Mouse (Mus musculus) cerebellum, adult (tissue): ENCODE measurements around the gene Manbal.
"Not testable (repeated sequence)": the region's sequence is repeated elsewhere in the genome, so short reads cannot be mapped to it uniquely, and the experiment has no call there.

Experiments used
- ATAC-seq: cut with Nextera tagmentation; 2 replicates; pipeline ENCODE4 v1.9.2; 2017; ENCODE audit warnings: mild to moderate bottlenecking, moderate library complexity, mixed read lengths; ENCODE audit not compliant: insufficient number of reproducible peaks, low FRiP score, low TSS enrichment

Manbal gene

GRCm38 (mm10) chr2:157366762-157367161 is 632 bp upstream of the Manbal start:
- no peak for ATAC-seq

DNA sequence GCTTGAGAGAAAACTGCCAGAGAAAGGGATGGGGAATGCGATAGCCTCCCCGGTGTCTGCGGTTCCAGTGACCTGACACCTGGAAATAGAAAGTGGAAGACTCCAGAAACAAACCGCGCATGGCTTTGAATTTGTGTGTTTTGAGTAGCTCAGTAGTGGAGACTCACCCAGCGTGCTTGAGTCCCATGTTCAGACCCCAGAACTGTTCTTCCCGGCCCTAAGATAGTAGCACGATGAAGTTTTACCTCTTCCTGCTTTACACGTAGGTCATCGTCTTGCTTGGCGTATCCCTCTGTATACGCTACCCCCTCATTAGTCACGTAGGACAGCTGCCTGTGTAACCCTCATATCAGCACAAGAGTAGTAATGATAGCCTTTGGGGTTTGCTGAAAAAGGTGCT is 597 bp downstream of the Manbal start:
- ATAC-seq: no peak

GRCm38 (mm10) chr2:157371696-157372095 is 4.3 kb downstream of the Manbal start:
- no peak for ATAC-seq

- ATAC-seq: no peak
Measured at GRCm38 (mm10) chr2:157373681-157374080, 6.3 kb downstream of the Manbal start.

- ATAC-seq: no peak
Measured at GRCm38 (mm10) chr2:157375051-157375450, 7.7 kb downstream of the Manbal start.

GRCm38 (mm10) chr2:157375794-157376757 is 8.7 kb downstream of the Manbal start:
- ATAC-seq: no peak

- ATAC-seq: no peak
Measured at GRCm38 (mm10) chr2:157376995-157377394, 9.6 kb downstream of the Manbal start.

DNA sequence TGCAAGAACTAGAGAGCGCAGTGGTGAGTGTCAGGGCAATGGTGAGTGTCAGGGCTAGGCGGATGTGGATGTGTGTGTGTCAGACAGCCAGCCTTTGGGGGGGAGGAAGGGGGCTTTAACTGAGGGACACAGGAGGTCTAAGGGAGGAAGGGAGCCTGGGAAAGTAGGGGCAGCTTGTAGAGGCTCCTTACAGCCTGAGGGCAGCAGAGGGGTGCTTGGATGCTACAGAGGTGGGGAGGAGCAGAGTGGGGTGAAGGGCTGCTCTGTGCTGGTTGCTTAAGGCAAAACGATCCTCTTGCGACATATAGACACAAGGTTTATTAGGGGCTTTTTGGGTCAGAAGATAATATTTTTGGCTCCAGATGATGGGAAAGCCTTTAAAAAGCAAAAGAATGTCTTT is 17.4 kb downstream of the Manbal start:
- no peak for ATAC-seq

DNA sequence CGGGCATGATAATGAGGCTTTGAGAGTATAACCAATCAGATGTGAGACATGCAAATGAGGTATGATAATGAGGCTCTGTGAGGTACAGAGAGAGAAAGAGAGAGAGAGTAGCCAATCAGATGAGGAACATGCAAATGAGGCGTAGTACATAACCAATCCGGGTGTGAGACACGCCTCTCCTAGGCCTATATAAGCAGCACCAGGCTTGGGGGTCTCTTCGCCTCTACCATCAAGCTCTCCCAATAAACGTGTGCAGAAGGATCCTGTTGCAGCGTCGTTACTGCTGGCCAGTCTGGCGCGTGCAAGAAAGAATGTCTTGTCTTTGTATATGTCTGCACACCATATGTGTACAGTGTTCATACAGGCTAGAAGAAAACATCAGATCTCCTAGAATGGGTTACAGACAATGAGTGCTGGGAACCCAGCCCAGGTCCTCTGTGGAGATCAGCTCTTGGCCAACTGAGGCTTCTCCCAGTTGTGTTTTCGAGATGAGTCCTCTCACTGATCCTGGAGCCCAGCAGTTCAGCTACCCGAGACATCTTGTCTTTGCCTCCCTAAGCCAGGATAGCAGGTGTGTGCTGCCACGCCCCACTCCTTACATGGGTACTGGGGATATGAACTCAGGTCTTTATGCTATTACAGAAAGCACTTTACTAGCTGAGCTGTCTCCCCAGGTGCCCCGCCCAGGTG is 21.7 kb downstream of the Manbal start:
- ATAC-seq: not testable (repeated sequence)

GRCm38 (mm10) chr2:157389591-157389921 is 22.2 kb downstream of the Manbal start:
- ATAC-seq: no peak

DNA sequence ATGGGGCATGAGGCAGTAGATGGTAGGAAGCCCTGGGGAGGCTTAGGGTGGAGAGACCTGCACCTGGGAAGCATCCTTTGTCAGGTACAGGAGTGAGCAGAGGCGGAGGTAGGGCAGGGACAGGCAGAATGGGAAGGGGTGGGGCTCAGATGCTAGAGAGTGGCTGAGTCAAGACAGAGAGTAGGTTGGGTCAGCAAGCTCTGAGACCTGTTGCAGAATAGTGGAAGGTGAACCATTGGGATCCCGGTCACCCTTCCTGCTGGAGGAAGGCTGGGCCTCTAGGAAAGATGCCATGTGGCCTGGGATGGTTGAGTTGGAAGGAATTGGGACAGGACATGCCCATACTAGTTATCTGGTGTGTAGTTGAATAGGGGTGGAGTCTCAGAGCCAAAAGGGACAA is 24.9 kb downstream of the Manbal start:
- ATAC-seq: no peak

DNA sequence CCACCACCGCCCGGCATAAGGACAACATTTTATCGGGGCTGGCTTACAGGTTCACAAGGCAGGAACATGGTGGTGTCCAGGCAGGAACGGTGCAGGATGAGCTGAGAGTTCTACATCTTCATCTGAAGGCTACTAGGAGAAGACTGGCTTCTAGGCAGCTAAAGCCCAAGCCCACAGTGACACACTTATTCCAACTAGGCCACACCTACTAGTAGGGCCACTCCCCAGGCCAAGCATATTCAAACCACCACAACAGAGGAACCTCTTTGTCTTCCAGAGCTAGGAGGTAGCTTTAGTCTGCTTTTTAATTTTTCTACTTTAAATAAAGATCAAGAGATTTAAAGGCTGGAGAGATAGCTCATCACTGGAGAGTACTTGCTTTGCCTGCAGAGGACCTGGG is 26.2 kb downstream of the Manbal start:
- ATAC-seq: no peak

- ATAC-seq: no peak
Measured at GRCm38 (mm10) chr2:157394868-157395267, 27.5 kb downstream of the Manbal start.

DNA sequence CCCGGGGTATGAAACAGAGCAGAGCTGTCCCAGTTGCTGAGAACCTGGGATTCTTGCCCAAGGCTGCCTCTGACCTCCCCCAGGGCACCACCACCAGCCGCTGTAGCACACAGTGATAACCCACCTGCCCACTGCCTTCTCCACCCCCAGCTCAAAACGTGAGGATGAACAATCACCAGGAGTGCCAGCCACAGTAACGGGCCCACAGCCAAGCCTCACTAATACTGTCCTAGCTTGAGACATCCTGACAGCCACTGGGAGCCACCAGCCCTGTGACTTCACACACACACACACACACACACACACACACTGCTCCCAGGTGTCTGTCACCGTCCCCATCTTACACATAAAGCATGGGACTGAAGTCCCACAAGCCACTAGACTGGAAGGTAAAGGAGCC is 28.0 kb downstream of the Manbal start:
- ATAC-seq: no peak

GRCm38 (mm10) chr2:157395960-157396359 is 28.6 kb downstream of the Manbal start:
- ATAC-seq: no peak

GRCm38 (mm10) chr2:157397376-157397775 is 30.0 kb downstream of the Manbal start:
- ATAC-seq: no peak

- ATAC-seq: no peak
Measured at GRCm38 (mm10) chr2:157398539-157398938, 31.1 kb downstream of the Manbal start.

DNA sequence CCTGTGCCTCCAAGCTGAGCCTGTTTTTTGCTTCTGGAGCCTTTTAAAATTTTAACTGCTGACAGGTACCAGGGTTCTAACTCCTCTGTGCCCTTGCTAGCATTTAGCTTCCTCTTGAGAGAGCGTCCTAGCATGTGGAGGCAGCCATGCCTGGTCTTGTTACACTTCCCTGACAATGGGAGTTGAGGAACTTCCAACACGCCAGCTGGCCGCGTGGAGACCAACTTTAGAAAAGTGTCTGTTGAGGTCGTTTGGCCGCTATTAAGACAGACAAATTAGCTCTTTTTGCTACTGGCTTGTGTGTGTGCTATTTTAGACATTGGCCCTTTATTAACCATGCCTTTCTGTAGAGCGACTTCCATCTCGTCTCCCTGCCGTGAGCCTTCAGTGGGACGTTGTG is 32.4 kb downstream of the Manbal start:
- ATAC-seq: no peak

DNA sequence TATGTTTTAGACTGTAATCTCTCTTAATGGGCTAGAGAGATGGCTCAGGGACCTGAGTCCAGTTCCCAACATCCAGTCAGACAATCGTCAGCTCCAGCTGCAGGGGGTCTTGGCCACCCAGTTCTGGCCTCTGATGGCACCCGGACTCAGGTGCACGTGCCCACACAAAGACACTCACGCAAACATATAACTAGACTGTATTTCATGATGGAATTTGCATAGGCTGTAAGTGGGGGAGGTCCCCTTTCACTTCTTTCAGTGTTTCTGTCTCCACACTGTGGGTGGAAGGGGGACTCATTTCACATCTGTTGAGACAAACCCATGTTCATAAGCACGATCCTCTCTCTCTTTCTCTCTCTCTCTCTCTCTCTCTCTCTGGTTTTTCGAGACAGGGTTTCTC is 33.1 kb downstream of the Manbal start:
- ATAC-seq: no peak

GRCm38 (mm10) chr2:157401261-157401660 is 33.9 kb downstream of the Manbal start:
- no peak for ATAC-seq

DNA sequence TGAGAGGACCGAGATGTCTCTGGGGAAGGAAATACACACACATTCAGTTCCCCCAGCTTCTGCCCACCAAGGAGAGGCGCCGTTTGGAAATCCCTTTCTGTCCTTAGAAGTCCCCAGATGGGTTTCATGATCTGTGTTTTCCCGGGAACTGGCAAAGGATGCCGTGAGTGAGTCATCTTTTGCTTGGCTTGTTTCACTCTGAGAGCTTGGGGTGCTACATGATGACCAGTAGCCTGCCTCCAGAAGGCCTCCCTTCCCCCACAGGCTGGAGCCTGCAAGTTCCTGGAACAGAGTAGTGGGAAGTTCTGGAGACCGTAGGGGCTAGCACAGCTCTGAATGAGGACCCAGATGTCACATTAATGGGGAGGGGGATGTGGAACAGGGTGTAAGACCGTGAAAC is 40.2 kb downstream of the Manbal start:
- no peak for ATAC-seq
